Mouse (Mus musculus) erythroblast, embryonic 14.5 days (primary cell): ENCODE results near the gene Irs1.

Experiments used
- GATA1 ChIP-seq: IDR thresholded peaks from 2 replicates; pipeline ENCODE4 v1.6.1; 2012; ENCODE audit warnings: low read length, inconsistent platforms, mixed read lengths
- TAL1 ChIP-seq: IDR thresholded peaks from 3 replicates; pipeline ENCODE4 v1.6.1; 2012; ENCODE audit warnings: low read length, inconsistent platforms, mixed read lengths

GRCm38 (mm10) chr1:82258331-82258730, 32.9 kb downstream of the Irs1 start:
- TF ChIP-seq TAL1 (no peak), GATA1 (no peak)
